Mouse (Mus musculus): Measurements from ENCODE around the gene Utrn. TPM values are rescaled to one million over a fixed set of nuclear protein-coding genes. Genes with fewer than 3 reads are reported as not detected.
A peak's percentile ranks its signal among the peaks of the same experiment; 100 is the strongest.

The Utrn gene
- polyA plus RNA-seq, 1 experiment from 2014 or later: 25.6 TPM

DNA sequence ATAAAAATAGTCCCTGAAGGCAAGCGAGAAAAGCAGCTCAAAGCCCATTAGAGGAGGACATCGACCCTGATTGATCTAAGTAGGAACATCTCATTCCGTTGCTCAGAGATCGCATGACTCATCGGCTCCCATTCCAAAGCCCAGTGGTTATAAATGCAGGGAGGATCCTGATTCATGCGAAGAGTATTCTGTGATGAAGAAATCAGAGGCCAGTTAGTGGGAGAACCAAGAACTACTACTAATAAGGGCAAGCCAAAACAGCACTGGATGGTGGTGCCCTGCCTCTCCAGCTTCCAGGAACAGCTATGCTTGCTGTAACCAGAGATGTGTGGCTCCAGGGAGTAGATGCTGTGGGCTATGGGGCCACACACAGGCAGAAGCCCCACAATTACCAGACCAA is 81.2 kb downstream of the Utrn start:
- H3K9ac ChIP-seq: no peak overlapping the region
- no peaks in the 10 kb centered on the region for H3K9me3 ChIP-seq
- H3K4me2 ChIP-seq: no peak overlapping the region
- no peak overlapping the region for H3K4me3 ChIP-seq
- H3K36me3 ChIP-seq: no peaks in the 10 kb centered on the region
- no peak for ATAC-seq (ENCODE audit: low FRiP score, low read depth)
- H3K27ac ChIP-seq (replicated peaks): no peak overlapping the region
- WGBS: 77% methylated on average over 6 of the region's 6 CpGs
- H3K27me3 ChIP-seq: no peaks in the 10 kb centered on the region
- no peaks in the 10 kb centered on the region for H3K4me1 ChIP-seq (replicated peaks)

GRCm38 (mm10) chr10:12785299-12785698 is 83.9 kb downstream of the Utrn start:
- WGBS: 95% methylated on average over 5 of the region's 5 CpGs
- Histone ChIP-seq H3K9ac (no peak overlapping the region), H3K27ac (replicated peaks) (no peak overlapping the region), H3K9me3 (no peaks in the 10 kb centered on the region), H3K4me1 (replicated peaks) (no peaks in the 10 kb centered on the region), H3K36me3 (no peaks in the 10 kb centered on the region), H3K4me3 (no peak overlapping the region), H3K4me2 (no peak overlapping the region), H3K27me3 (no peaks in the 10 kb centered on the region)
- ATAC-seq (ENCODE audit: low FRiP score, low read depth): no peak

DNA sequence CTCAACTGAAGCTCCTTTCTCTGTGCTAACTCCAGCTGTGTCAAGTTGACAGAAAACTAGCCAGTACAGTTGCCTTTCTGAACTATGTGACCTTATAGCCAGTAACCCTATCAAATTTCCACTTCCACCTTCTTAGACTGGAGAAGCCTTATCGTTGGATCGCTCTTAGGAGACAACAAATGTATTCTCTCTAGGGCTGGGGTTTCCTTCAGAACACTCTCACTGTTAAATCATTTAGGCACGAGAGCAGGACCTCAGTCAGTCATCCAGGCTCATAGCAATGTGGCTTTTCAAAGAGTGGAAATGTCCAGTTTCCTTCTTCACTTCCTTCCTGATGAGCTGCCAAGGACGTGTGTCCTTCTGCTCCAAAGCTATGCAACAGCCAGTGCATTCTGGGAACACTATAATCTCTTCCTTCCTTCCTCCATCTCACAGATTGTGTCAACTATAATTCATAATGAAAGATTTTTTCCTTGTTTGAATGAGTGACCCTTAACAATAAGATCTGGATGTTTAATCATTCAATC is 87.7 kb downstream of the Utrn start:
- Histone ChIP-seq H3K4me1 (replicated peaks) (no peaks in the 10 kb centered on the region), H3K4me2 (no peak overlapping the region), H3K9me3 (no peaks in the 10 kb centered on the region), H3K27ac (replicated peaks) (no peak overlapping the region), H3K36me3 (no peaks in the 10 kb centered on the region), H3K4me3 (no peak overlapping the region), H3K27me3 (no peaks in the 10 kb centered on the region), H3K9ac (no peak overlapping the region)
- ATAC-seq (ENCODE audit: low FRiP score, low read depth): no peak
- whole genome bisulfite sequencing: 89% methylated on average over 4 of the region's 4 CpGs

DNA sequence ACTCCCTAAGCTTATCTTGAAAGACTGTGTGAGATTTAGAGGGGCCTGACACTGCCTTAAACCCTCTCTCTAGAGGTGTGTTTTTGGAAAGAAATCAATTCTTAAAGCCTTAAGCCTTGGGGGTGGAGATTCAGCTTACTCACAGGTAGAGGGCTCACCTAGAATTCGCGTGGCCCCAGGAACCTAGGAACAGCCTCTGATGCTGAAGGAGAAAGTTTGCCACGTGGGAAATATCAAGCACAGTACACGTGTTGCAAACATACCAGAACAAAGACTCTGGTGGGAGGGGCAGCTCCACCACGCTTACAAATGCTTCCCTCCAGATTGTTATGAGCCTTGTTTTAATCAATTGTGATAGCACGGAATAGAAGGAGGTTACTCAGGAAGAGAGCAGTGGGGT is 96.0 kb downstream of the Utrn start:
- WGBS: 46% methylated on average over 6 of the region's 6 CpGs
- ATAC-seq (ENCODE audit: low FRiP score, low read depth): no peak

GRCm38 (mm10) chr10:12771511-12771910 is 97.7 kb downstream of the Utrn start:
- Histone ChIP-seq H3K27me3 (no peaks in the 10 kb centered on the region), H3K9ac (no peak overlapping the region), H3K27ac (replicated peaks) (no peak overlapping the region), H3K4me3 (no peak overlapping the region), H3K36me3 (no peaks in the 10 kb centered on the region), H3K4me1 (replicated peaks) (no peaks in the 10 kb centered on the region), H3K4me2 (no peak overlapping the region), H3K9me3 (no peaks in the 10 kb centered on the region)
- no peak for ATAC-seq (ENCODE audit: low FRiP score, low read depth)
- WGBS: 92% methylated on average over 2 of the region's 2 CpGs

More for the DNA sequence above, 96.0 kb downstream of the Utrn start:
- Histone ChIP-seq H3K36me3 (no peaks in the 10 kb centered on the region), H3K9me3 (no peaks in the 10 kb centered on the region), H3K27ac (replicated peaks) (no peak overlapping the region), H3K4me3 (no peak overlapping the region), H3K9ac (no peak overlapping the region), H3K27me3 (no peaks in the 10 kb centered on the region), H3K4me1 (replicated peaks) (no peaks in the 10 kb centered on the region), H3K4me2 (no peak overlapping the region)

DNA sequence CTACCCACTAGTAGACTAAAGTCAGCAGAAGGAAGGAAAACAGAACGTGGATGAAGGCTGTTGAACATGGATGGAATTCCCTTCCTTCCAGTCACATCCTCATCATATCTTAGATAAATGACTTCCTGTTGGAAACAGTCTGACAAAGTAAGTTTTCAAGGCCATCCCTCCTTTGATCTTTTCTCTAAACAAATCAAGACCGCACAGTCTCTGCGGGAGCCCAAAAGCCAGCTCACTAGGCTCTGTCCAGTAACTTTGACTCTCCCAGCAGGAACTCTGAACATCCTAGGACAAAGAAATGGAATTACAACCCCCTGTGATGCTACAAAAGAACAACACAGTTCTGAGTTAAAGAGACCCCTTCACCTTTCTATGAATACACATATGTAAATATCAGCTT is 106.5 kb downstream of the Utrn start:
- Histone ChIP-seq H3K9ac (no peak overlapping the region), H3K9me3 (no peaks in the 10 kb centered on the region), H3K27ac (replicated peaks) (no peak overlapping the region), H3K4me3 (no peak overlapping the region), H3K27me3 (no peaks in the 10 kb centered on the region), H3K4me1 (replicated peaks) (peaks cover 11% of the 10 kb centered on the region), H3K36me3 (no peaks in the 10 kb centered on the region), H3K4me2 (no peak overlapping the region)
- no peak for ATAC-seq (ENCODE audit: low FRiP score, low read depth)
- WGBS: 52% methylated on average over 3 of the region's 3 CpGs

DNA sequence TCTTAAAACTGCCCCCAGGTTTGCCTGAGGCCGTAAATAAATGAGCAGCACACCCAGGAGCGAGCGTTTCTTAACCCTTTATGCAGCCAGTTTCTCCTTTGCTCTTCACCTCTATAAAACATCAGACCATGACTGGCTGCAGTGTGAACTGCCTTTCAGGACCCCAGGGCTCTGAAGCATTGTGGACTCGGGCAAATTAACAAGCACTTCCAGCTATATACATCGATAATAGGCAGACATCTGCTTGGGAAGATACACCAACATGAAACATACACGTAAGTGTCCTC is 110.5 kb downstream of the Utrn start:
- Histone ChIP-seq H3K4me1 (replicated peaks) (peaks cover 11% of the 10 kb centered on the region), H3K27ac (replicated peaks) (no peak overlapping the region), H3K9me3 (no peaks in the 10 kb centered on the region), H3K36me3 (no peaks in the 10 kb centered on the region), H3K4me3 (no peak overlapping the region), H3K4me2 (no peak overlapping the region), H3K27me3 (no peaks in the 10 kb centered on the region), H3K9ac (no peak overlapping the region)
- 65% methylated on average over 6 of the region's 6 CpGs for WGBS
- no peak for ATAC-seq (ENCODE audit: low FRiP score, low read depth)

GRCm38 (mm10) chr10:12757943-12758701 is 111.0 kb downstream of the Utrn start:
- no peak overlapping the region for H3K4me2 ChIP-seq
- H3K27me3 ChIP-seq: no peaks in the 10 kb centered on the region
- H3K36me3 ChIP-seq: no peaks in the 10 kb centered on the region
- H3K9me3 ChIP-seq: no peaks in the 10 kb centered on the region
- H3K9ac ChIP-seq: no peak overlapping the region
- peaks cover 11% of the 10 kb centered on the region for H3K4me1 ChIP-seq (replicated peaks)
- 45% methylated on average over 5 of the region's 5 CpGs for WGBS
- ATAC-seq (ENCODE audit: low FRiP score, low read depth): no peak
- H3K27ac ChIP-seq (replicated peaks): 0 out of 2 replicates have a peak overlapping the region, but pooled peaks have one; percentile 25
- H3K4me3 ChIP-seq: no peak overlapping the region

GRCm38 (mm10) chr10:12756692-12757091 is 112.5 kb downstream of the Utrn start:
- Histone ChIP-seq H3K36me3 (no peaks in the 10 kb centered on the region), H3K4me2 (no peak overlapping the region), H3K9ac (no peak overlapping the region), H3K27me3 (no peaks in the 10 kb centered on the region), H3K4me3 (no peak overlapping the region), H3K9me3 (no peaks in the 10 kb centered on the region), H3K4me1 (replicated peaks) (peaks cover 11% of the 10 kb centered on the region), H3K27ac (replicated peaks) (no peak overlapping the region)
- WGBS: 77% methylated on average over 4 of the region's 4 CpGs
- no peak for ATAC-seq (ENCODE audit: low FRiP score, low read depth)

DNA sequence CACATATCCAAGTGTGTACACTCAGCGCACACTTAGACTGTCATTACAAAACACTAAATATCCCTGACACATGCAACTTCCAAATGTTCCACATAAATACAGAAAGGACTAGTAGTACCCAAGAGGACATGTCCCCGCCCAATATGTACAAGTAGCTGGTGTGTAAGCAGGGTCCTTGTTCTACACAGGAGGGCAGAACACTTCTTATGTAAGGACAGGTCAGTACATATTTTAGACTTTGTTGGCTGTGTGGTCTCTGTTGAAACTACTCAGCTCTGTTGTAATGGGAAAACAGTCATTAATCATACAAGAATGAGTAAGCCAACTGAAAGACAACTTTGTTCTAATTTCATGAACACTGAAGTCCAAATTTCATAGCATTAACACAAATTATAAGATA is 114.3 kb downstream of the Utrn start:
- Histone ChIP-seq H3K4me2 (no peak overlapping the region), H3K4me3 (no peak overlapping the region), H3K36me3 (no peaks in the 10 kb centered on the region), H3K27ac (replicated peaks) (no peak overlapping the region), H3K27me3 (no peaks in the 10 kb centered on the region), H3K9me3 (no peaks in the 10 kb centered on the region), H3K4me1 (replicated peaks) (peaks cover 11% of the 10 kb centered on the region), H3K9ac (no peak overlapping the region)
- no peak for ATAC-seq (ENCODE audit: low FRiP score, low read depth)
- WGBS: 97% methylated on average over 2 of the region's 2 CpGs

DNA sequence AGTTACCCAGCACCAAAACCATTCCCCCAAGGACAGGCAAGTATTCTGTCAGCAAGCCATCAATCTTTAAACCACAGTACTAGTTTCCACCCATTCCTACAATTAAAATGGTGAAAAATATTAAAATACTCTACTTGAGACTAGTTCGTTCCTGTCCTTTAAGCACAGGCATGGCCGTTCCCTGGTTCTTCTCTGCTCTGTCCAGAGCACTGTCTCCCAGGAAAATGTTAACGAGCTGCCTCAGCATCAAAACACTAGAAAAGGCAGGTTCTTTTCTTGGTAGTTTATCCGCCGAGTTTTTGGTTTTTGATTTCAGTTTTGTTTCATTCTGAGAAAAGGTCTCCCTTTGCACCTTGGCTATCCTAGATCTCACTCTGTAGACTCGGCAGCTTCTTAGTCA is 115.0 kb downstream of the Utrn start:
- no peaks in the 10 kb centered on the region for H3K36me3 ChIP-seq
- no peak for ATAC-seq (ENCODE audit: low FRiP score, low read depth)
- no peaks in the 10 kb centered on the region for H3K9me3 ChIP-seq
- H3K4me3 ChIP-seq: no peak overlapping the region
- no peak overlapping the region for H3K9ac ChIP-seq
- 96% methylated on average over 6 of the region's 6 CpGs for WGBS
- H3K4me2 ChIP-seq: no peak overlapping the region
- peaks cover 11% of the 10 kb centered on the region for H3K4me1 ChIP-seq (replicated peaks)
- H3K27me3 ChIP-seq: no peaks in the 10 kb centered on the region
- H3K27ac ChIP-seq (replicated peaks): no peak overlapping the region

- no peaks in the 10 kb centered on the region for H3K4me1 ChIP-seq (replicated peaks)
- H3K27me3 ChIP-seq: no peaks in the 10 kb centered on the region
- no peaks in the 10 kb centered on the region for H3K36me3 ChIP-seq
- no peak overlapping the region for H3K4me3 ChIP-seq
- H3K9ac ChIP-seq: no peak overlapping the region
- no peak for ATAC-seq (ENCODE audit: low FRiP score, low read depth)
- no peak overlapping the region for H3K27ac ChIP-seq (replicated peaks)
- 94% methylated on average over 9 of the region's 9 CpGs for whole genome bisulfite sequencing
- H3K4me2 ChIP-seq: no peak overlapping the region
- no peaks in the 10 kb centered on the region for H3K9me3 ChIP-seq
Measured at GRCm38 (mm10) chr10:12743717-12744116, 125.4 kb downstream of the Utrn start.

Measured in hindbrain, embryonic 15.5 days (tissue).